Mouse (Mus musculus) stomach, embryonic 16.5 days (tissue): ENCODE results near the gene Spp1. TPM values are rescaled to one million over a fixed set of nuclear protein-coding genes. Genes with fewer than 3 reads are reported as not detected.

Source experiments
- ATAC-seq: fragments of 200-750 bp; cut with Nextera tagmentation; 2 replicates; pipeline ENCODE4 v1.8.0; 2017; ENCODE audit warnings: moderate number of reproducible peaks, moderate TSS enrichment; ENCODE audit not compliant: insufficient read depth, low FRiP score
- H3K27ac ChIP-seq: fragments of 300-500 bp; sonication (generic); 2 replicates; pipeline ENCODE4 v1.5.1; 2014; ENCODE audit warnings: low read length
- H3K27me3 ChIP-seq: fragments of 300-500 bp; sonication (generic); 2 replicates; pipeline ENCODE4 v1.6.1; 2014; ENCODE audit warnings: low read length, control low read depth, mixed read lengths; ENCODE audit not compliant: control insufficient read depth, insufficient read depth
- H3K36me3 ChIP-seq: fragments of 300-500 bp; sonication (generic); 2 replicates; pipeline ENCODE4 v1.6.1; 2014; ENCODE audit warnings: low read length; ENCODE audit not compliant: control insufficient read depth, insufficient read depth
- H3K4me1 ChIP-seq: fragments of 300-500 bp; sonication (generic); 2 replicates; pipeline ENCODE4 v1.6.1; 2014; ENCODE audit warnings: low read length, control low read depth, mixed read lengths; ENCODE audit not compliant: control insufficient read depth, insufficient read depth
- H3K4me2 ChIP-seq: fragments of 300-500 bp; sonication (generic); 2 replicates; pipeline ENCODE4 v1.6.1; 2014; ENCODE audit warnings: low read depth, low read length, mixed read lengths
- H3K4me3 ChIP-seq: fragments of 300-500 bp; sonication (generic); replicated peaks from 2 replicates; pipeline ENCODE4 v1.5.1; 2014; ENCODE audit warnings: mild to moderate bottlenecking, low read length
- H3K9ac ChIP-seq: fragments of 300-500 bp; sonication (generic); 2 replicates; pipeline ENCODE4 v1.6.1; 2014; ENCODE audit warnings: low read length
- H3K9me3 ChIP-seq: fragments of 300-500 bp; sonication (generic); replicated peaks from 2 replicates; pipeline ENCODE4 v1.6.1; 2016; ENCODE audit warnings: low read length, control low read depth; ENCODE audit not compliant: control insufficient read depth
- WGBS: fragments of 180-500 bp; shearing (Covaris S2); extraction: QIAGEN DNeasy Blood & Tissue Kit; methylation state at CpG from one replicate; pipeline ENCODE4 v1.1.7; 2014; 5-methylcytosine and 5-hydroxymethylcytosine counted together
- polyA plus RNA-seq: library from polyadenylated mRNA; unstranded; fragments of >200 nt; fragmentation: Nextera tagmentation; extraction: Ambion mirVana; gene quantifications from 2 replicates; pipeline ENCODE4 v1.2.1, GENCODE M21; 2015

The Spp1 gene
- polyA plus RNA-seq, 1 experiment from 2014 or later: 126 TPM

DNA sequence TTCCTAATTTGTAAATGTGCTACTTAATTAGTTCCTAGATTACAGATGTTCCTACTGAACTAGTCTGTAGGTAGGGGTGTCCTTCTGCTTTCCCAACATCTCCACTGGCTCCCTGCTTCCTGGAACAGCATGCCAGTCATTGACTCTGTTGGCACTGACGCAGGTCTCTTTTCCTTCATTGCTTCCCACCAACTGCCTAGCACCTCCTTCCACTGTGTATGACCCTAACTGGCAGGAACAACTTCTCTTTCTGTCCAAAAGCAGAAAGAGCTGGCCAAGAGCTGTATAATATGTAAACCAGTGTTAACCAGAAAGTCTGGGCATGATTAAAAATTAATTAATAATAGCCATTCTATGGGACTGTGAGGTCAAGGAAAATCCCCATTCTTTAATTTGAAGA, 17.2 kb upstream of the Spp1 start:
- WGBS: 90% methylated on average over 1 of the region's 1 CpGs
- no peaks in the 10 kb centered on the region for H3K27me3 ChIP-seq
- no peaks in the 10 kb centered on the region for H3K4me1 ChIP-seq
- H3K9me3 ChIP-seq: no peaks in the 10 kb centered on the region
- H3K4me2 ChIP-seq: no peak overlapping the region
- no peak overlapping the region for H3K9ac ChIP-seq
- no peaks in the 10 kb centered on the region for H3K36me3 ChIP-seq
- no peak for ATAC-seq
- no peak overlapping the region for H3K4me3 ChIP-seq
- no peak overlapping the region for H3K27ac ChIP-seq

DNA sequence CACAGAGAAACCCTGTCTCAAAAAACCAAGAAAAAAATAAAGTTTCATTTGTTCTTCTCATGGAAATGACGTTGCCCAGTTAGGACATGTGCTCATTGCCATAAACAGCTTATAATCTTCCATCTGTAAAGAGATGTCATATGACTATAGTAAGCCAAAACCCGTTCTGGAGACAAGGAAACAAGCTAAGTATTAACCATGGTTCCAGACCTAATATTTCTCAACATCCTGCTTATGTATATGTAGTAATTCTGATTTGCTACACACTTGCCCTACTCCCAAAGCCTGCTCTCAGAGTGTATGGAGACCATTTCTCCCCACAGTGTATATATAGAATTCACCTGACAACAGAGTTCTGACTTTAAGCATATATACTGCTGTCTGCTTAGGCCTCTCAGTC, 12.9 kb upstream of the Spp1 start:
- Histone ChIP-seq H3K4me3 (no peak overlapping the region), H3K4me2 (no peak overlapping the region), H3K9ac (no peak overlapping the region), H3K27me3 (no peaks in the 10 kb centered on the region), H3K4me1 (no peaks in the 10 kb centered on the region), H3K27ac (no peak overlapping the region), H3K9me3 (no peaks in the 10 kb centered on the region), H3K36me3 (no peaks in the 10 kb centered on the region)
- 56% methylated on average over 2 of the region's 2 CpGs for WGBS
- no peak for ATAC-seq

DNA sequence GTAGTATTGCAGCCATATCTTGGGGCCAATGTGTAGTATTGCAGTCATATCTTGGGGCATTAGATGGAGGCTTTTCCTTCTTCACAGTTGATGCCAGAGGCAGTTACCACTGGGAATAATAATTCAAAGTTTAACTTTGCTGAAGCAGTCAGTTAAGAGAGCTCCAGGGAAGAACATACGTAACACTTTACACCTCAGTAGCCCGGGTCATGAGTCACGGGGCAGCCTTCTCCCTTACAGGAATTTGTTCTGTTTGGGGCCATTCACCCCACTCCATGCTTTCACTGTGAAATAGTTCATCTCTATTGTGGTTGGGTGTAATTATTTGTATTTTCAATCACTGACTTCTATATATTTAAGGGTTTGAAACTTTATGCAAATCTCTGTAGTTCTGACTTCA, 11.1 kb upstream of the Spp1 start:
- H3K4me1 ChIP-seq: no peaks in the 10 kb centered on the region
- H3K27ac ChIP-seq: no peak overlapping the region
- WGBS: 86% methylated on average over 3 of the region's 3 CpGs
- H3K4me2 ChIP-seq: no peak overlapping the region
- ATAC-seq: no peak
- no peaks in the 10 kb centered on the region for H3K27me3 ChIP-seq
- H3K9me3 ChIP-seq: no peaks in the 10 kb centered on the region
- H3K4me3 ChIP-seq: no peak overlapping the region
- no peaks in the 10 kb centered on the region for H3K36me3 ChIP-seq
- no peak overlapping the region for H3K9ac ChIP-seq

DNA sequence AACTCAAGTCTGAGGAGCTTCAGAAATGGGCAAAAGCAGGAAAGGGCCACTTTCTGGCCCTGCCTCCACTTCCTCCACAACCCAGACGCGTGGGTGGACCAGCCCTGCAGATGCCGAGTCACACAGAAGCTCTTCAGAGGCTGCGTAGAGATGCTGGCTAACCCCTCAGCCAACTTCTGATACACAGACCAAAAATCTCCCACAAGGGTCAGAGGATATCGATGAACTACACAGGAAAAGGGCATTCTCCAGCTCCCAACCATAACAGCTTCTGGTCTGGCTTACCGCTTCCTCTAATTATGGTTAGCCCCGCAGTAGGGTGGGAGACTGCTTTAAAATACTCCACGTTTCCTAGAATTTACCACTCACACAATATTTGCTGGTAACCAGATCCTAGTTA, 9.0 kb upstream of the Spp1 start:
- no peaks in the 10 kb centered on the region for H3K9me3 ChIP-seq
- no peaks in the 10 kb centered on the region for H3K36me3 ChIP-seq
- no peak overlapping the region for H3K27ac ChIP-seq
- WGBS: 71% methylated on average over 8 of the region's 8 CpGs
- no peaks in the 10 kb centered on the region for H3K27me3 ChIP-seq
- no peak for ATAC-seq
- no peak overlapping the region for H3K9ac ChIP-seq
- H3K4me2 ChIP-seq: no peak overlapping the region
- no peak overlapping the region for H3K4me3 ChIP-seq
- no peaks in the 10 kb centered on the region for H3K4me1 ChIP-seq

DNA sequence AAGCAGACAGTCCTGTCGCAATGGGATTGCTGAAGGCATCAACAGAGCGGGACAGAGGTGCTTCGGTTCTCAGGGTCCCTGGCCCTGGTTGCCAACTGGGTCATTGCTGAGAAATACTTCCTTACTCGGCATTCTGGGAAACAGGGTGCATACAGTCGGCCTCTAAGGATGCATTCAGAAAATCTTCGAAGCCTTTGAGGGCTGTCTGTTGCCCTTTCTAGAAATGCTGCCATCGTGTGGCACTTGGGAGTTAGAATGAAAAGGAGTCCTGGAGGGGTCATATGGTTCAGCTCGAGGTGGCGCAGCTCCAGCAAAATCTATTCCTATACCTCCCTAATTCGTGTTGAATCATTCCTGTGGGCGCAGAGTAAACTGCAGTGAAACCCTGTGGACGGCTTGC, 2.0 kb upstream of the Spp1 start:
- no peaks in the 10 kb centered on the region for H3K36me3 ChIP-seq
- no peak overlapping the region for H3K9ac ChIP-seq
- H3K4me1 ChIP-seq: no peaks in the 10 kb centered on the region; the same call in 1 of the 2 replicates
- H3K27ac ChIP-seq: no peak overlapping the region
- H3K4me2 ChIP-seq: no peak overlapping the region
- H3K4me3 ChIP-seq: no peak overlapping the region
- no peaks in the 10 kb centered on the region for H3K27me3 ChIP-seq
- 33% methylated on average over 12 of the region's 12 CpGs for WGBS
- H3K9me3 ChIP-seq: no peaks in the 10 kb centered on the region
- ATAC-seq: no peak

GRCm38 (mm10) chr5:104433968-104434565, 851 bp upstream of the Spp1 start:
- H3K4me2 ChIP-seq: no peak overlapping the region
- no peaks in the 10 kb centered on the region; the same call in 1 of the 2 replicates for H3K4me1 ChIP-seq
- H3K9ac ChIP-seq: no peak overlapping the region
- H3K9me3 ChIP-seq: no peaks in the 10 kb centered on the region
- peak; percentile 40; the same call in 1 of the 2 replicates for ATAC-seq
- H3K27me3 ChIP-seq: no peaks in the 10 kb centered on the region
- WGBS: 38% methylated on average over 6 of the region's 6 CpGs
- H3K27ac ChIP-seq: no peak overlapping the region
- no peak overlapping the region for H3K4me3 ChIP-seq
- no peaks in the 10 kb centered on the region for H3K36me3 ChIP-seq

DNA sequence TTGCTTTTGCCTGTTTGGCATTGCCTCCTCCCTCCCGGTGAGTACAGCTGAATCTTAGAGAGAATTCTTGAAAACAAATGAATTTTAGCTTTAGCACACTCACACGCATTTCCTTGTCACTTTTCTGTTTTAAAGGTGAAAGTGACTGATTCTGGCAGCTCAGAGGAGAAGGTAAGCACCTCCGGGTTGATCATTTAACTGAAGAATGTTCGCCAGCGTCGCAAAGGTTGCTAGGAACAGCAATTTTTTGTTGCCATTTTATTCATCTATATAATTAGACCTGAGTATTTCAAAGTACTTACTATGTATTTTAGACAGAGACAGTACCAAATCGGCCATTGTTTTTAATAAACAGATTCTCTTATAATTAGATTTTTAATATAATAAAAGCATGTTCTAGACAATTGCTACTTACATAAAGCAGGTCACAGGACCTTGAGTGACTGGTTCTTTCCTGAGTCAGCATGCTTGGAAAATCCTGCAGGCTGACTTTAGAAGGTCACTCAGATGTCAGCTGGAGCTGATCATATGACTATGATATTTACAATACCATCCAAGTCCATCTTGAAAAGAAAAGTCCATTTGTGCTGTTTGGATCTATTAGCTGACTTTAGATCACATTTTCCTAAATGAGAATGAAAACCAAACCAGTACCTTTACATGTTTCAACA, 1.6 kb downstream of the Spp1 start:
- 60% methylated on average over 7 of the region's 7 CpGs for WGBS
- no peak overlapping the region for H3K27ac ChIP-seq

DNA sequence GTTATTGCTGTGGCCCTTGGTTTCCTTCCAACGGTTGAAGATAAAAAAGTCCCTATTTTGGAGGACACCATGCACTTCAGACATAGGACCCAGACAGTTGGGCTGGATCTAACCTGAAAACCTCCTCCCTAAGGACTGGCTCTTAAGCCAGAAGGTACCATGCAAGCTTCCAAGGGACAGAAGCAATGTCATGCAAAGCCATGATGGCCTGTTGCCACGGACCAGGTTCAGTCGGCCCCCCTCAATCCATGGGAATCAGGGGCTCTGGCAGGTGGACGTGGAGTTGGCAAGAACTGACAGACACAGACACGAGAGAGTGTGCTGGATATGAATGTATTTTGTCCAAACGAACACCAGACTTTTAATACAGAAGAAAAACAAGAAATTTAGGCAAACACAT, 7.5 kb downstream of the Spp1 start:
- no peak for ATAC-seq
- H3K9ac ChIP-seq: no peak overlapping the region

More for the DNA sequence above, 1.6 kb downstream of the Spp1 start:
- Histone ChIP-seq H3K27me3 (no peaks in the 10 kb centered on the region), H3K9ac (no peak overlapping the region), H3K9me3 (no peaks in the 10 kb centered on the region), H3K4me3 (no peak overlapping the region), H3K4me1 (no peaks in the 10 kb centered on the region; the same call in 1 of the 2 replicates), H3K4me2 (no peak overlapping the region), H3K36me3 (no peaks in the 10 kb centered on the region)
- no peak for ATAC-seq

DNA sequence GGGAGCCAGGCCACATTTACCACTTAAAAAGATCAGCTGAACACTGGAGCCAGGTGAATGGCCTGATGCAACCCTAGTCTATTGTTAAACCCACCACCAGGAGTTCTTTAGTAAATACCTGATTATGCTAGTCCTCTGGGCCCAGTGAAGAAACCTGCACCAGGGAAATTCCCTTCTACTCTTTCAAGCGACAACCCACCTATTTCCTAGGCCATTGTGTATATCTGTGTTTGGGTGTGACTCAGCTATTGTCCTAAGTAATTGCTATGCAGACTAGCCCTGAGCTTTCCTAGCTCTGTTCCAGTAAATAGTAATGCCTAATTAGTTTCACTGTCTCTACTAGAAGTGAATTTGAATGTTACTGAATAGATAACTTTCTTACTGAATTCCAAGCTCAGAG, 7.9 kb downstream of the Spp1 start:
- Histone ChIP-seq H3K27ac (no peak overlapping the region), H3K36me3 (no peaks in the 10 kb centered on the region), H3K9ac (no peak overlapping the region), H3K4me3 (no peak overlapping the region), H3K9me3 (no peaks in the 10 kb centered on the region), H3K4me1 (no peaks in the 10 kb centered on the region), H3K27me3 (no peaks in the 10 kb centered on the region), H3K4me2 (no peak overlapping the region)
- WGBS: 64% methylated on average over 1 of the region's 1 CpGs
- no peak for ATAC-seq

More for the DNA sequence above, 7.5 kb downstream of the Spp1 start:
- H3K4me3 ChIP-seq: no peak overlapping the region
- WGBS: 67% methylated on average over 6 of the region's 6 CpGs
- H3K4me1 ChIP-seq: no peaks in the 10 kb centered on the region
- no peak overlapping the region for H3K27ac ChIP-seq
- no peaks in the 10 kb centered on the region for H3K9me3 ChIP-seq
- no peaks in the 10 kb centered on the region for H3K36me3 ChIP-seq
- no peaks in the 10 kb centered on the region for H3K27me3 ChIP-seq
- H3K4me2 ChIP-seq: no peak overlapping the region
